Mouse (Mus musculus) yolk sac, embryonic 10.5 days (tissue): ENCODE measurements around the gene Zfp418.

ENCODE experiments used
- DNase-seq: peaks from one replicate; pipeline ENCODE4 v3.0.0-alpha.2; 2017; ENCODE audit warnings: low spot score

Gene Zfp418

GRCm38 (mm10) chr7:7171227-7172147 lies at the start of gene Zfp418:
TSS of gene Zfp418 (plus strand) at chr7:7171330.
- DNase-seq, result peak; percentile 70

GRCm38 (mm10) chr7:7121602-7121980 lies 49.5 kb upstream of the Zfp418 start:
- DNase-seq, result no peak

DNA sequence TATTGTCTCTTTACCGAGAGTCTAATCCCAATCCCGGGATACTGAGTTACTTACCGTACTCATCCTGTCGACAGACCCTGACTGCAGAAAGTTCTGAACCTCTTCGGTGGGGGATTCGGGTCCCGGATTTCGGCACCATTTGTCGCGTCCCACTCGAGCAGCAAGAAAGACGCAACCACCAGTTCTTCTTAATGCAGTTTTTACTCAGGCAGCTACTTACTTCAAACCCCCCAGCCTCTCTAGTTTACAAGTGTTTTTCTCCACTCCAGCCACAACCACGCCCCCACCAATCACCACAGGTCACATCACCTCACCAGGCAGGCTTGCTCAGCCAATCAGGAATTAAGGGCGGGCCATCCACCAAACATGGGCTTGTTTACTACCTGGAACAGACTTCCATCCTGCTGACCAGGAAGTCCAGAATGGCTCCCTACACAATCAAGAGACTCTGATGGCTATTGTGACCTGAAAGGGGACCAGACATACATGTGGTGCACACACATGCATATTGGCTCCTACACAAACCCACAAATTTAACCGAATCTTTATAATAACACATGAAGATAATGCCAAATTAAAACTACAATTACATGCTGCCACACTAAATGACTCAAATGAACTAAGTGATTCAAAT lies 40.5 kb upstream of the Zfp418 start:
- DNase-seq, result peak; percentile 15

DNA sequence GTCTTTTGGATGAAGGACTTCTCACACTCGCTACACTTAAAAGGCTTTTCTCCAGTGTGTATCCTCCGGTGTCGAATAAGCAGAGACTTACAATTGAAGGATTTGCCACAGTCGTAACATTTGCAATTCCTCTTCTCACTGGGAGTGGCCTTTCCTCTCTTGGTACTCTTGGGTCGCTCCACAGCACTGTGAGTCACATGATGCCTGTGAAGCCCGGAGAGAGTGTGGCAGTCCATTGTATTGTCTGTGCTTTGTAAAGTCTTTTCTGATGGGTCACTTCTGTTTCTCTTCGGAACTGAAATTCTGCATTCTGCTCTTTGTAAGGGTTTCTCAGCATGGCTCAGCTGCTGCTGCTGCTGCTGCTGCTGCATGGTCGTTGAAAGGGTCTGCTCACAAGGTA lies 38.4 kb upstream of the Zfp418 start:
- DNase-seq, result no peak

- peak; percentile 67 for DNase-seq
Observed at GRCm38 (mm10) chr7:7136379-7136866, 34.7 kb upstream of the Zfp418 start, which contains the start of gene Zfp773. TSS of gene Zfp773 (minus strand) at chr7:7136755.

DNA sequence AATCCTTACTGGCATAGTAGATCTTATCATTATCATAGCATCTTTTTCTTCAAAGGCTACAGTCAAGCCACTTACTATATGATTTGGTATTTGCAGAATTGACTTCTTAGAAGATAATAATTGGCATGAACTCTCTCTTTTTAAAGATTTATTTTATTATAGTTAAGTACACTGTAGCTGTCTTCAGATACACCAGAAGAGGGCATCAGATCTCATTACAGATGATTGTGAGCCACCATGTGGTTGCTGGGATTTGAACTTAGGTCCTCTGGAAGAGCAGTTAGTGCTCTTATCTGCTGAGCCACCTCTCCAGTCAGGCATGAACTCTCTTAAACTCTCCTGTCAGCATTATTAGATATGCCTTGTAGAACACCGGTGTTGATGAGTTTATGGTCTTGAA lies 26.9 kb upstream of the Zfp418 start:
- DNase-seq, result no peak

GRCm38 (mm10) chr7:7145991-7146608 lies 25.0 kb upstream of the Zfp418 start:
- no peak for DNase-seq

DNA sequence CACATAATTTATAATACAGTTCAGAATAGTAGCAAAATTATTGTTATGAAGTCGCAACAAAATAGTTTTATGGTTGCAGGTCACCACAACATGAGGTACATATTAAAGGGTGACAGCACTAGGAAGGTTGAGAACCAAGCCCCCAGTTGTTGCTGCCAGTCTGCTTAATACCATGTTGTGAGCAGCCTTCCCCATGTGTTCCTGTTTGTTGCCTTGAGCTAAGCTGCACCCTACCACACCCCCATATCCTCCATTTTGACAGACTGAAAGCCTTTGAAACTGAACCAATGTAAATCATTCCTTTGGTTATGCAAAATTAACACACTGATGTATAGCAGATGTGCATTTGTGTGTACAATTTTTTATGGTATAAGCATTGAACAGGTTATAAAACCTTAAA lies 14.8 kb downstream of the Zfp418 start:
- no peak for DNase-seq

GRCm38 (mm10) chr7:7187417-7188190 lies 16.5 kb downstream of the Zfp418 start:
- DNase-seq, result peak; percentile 14

DNA sequence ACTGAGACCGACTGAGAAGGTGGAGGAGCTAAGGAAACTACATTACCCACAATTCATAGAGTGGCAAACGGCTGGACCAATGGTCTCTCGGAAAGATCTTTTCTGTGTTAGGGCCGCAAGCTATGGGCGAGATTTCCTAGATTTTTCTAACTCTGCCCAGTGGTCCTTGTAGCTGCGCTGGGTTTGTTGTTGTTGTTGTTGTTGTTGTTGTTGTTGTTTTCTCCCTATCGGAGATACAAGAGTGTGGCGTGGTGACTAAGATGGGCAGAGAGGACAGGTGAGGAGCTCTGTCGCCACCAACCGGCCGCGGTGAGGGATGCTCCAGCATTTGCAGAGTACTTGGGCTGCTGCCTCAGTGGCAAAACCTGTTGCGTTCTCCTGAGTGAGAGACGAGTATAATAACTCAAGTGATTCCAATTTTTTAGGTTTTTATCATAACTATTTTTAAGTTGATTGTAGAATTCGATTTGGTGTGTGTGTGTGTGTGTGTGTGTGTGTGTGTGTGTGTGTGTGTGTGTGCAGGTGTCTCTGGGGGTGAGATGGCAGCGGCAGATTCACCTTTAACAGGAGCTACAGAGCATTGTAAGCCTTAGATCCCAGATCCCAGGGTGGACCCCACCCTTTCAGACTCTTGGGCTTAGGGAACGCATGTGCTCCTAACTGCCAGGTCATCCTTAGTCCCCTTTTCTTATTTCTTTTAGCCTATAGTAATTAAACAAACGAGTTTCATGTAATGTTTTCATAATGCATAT lies 17.2 kb downstream of the Zfp418 start:
- peak; percentile 79 for DNase-seq

GRCm38 (mm10) chr7:7209313-7210151 lies 38.4 kb downstream of the Zfp418 start, which contains the start of gene Zfp772:
TSS of gene Zfp772 (minus strand) at chr7:7209998.
- peak; percentile 36 for DNase-seq
